Mouse (Mus musculus) midbrain, embryonic 14.5 days (tissue): ENCODE results near the gene Uvssa. TPM values are rescaled to one million over a fixed set of nuclear protein-coding genes. Genes with fewer than 3 reads are reported as not detected.
A peak's percentile ranks its signal among the peaks of the same experiment; 100 is the strongest.

ENCODE experiments used
- ATAC-seq: fragments of 200-750 bp; cut with Nextera tagmentation; 2 replicates; pipeline ENCODE4 v1.8.0; 2017; ENCODE audit warnings: moderate number of reproducible peaks, moderate library complexity; ENCODE audit not compliant: low FRiP score, low TSS enrichment
- DNase-seq: peaks from one replicate; pipeline ENCODE4 v3.0.0-alpha.2; 2015
- H3K27ac ChIP-seq: fragments of 300-500 bp; sonication (generic); replicated peaks from 2 replicates; pipeline ENCODE4 v1.5.1; 2014; ENCODE audit warnings: mild to moderate bottlenecking, low read depth, low read length, moderate library complexity
- H3K27me3 ChIP-seq: fragments of 300-500 bp; sonication (generic); 2 replicates; pipeline ENCODE4 v1.6.1; 2014; ENCODE audit warnings: low read length, control low read depth, mixed read lengths; ENCODE audit not compliant: control insufficient read depth, insufficient read depth
- H3K36me3 ChIP-seq: fragments of 300-500 bp; sonication (generic); 2 replicates; pipeline ENCODE4 v1.6.1; 2014; ENCODE audit warnings: low read length, control low read depth; ENCODE audit not compliant: control insufficient read depth, insufficient read depth
- H3K4me1 ChIP-seq: fragments of 300-500 bp; sonication (generic); 2 replicates; pipeline ENCODE4 v1.6.1; 2014; ENCODE audit warnings: mild to moderate bottlenecking, antibody characterized with exemption, low read length, control low read depth; ENCODE audit not compliant: control insufficient read depth, insufficient read depth
- H3K4me2 ChIP-seq: fragments of 300-500 bp; sonication (generic); 2 replicates; pipeline ENCODE4 v1.6.1; 2014; ENCODE audit warnings: mild to moderate bottlenecking, low read length, moderate library complexity
- H3K4me3 ChIP-seq: fragments of 300-500 bp; sonication (generic); replicated peaks from 2 replicates; pipeline ENCODE4 v1.5.1; 2014; ENCODE audit warnings: low read depth, low read length
- H3K9ac ChIP-seq: fragments of 300-500 bp; sonication (generic); replicated peaks from 2 replicates; pipeline ENCODE4 v1.6.1; 2014; ENCODE audit warnings: mild to moderate bottlenecking, low read length, moderate library complexity
- H3K9me3 ChIP-seq: fragments of 300-500 bp; sonication (generic); 2 replicates; pipeline ENCODE4 v1.6.1; 2016; ENCODE audit warnings: low read length, control low read depth, mixed read lengths; ENCODE audit not compliant: control insufficient read depth
- WGBS: fragments of 180-500 bp; shearing (Covaris S2); extraction: QIAGEN DNeasy Blood & Tissue Kit; methylation state at CpG from one replicate; pipeline ENCODE4 v1.1.7; 2014; 5-methylcytosine and 5-hydroxymethylcytosine counted together
- polyA plus RNA-seq: library from polyadenylated mRNA; unstranded; fragments of >200 nt; fragmentation: Nextera tagmentation; extraction: Ambion mirVana; gene quantifications from 2 replicates; pipeline ENCODE4 v1.2.1, GENCODE M21; 2014

Uvssa gene
- polyA plus RNA-seq, 1 experiment from 2014 or later = 8.4 TPM

GRCm38 (mm10) chr5:33358467-33358866 lies 19.9 kb upstream of the Uvssa start:
- ATAC-seq = no peak
- H3K9me3 ChIP-seq = no peaks in the 10 kb centered on the region
- H3K27ac ChIP-seq = no peak overlapping the region
- no peak overlapping the region for H3K4me3 ChIP-seq
- no peaks in the 10 kb centered on the region for H3K27me3 ChIP-seq
- DNase-seq = no peak
- H3K4me2 ChIP-seq = no peak overlapping the region
- no peak overlapping the region for H3K9ac ChIP-seq
- 97% methylated on average over 4 of the region's 4 CpGs for WGBS
- H3K36me3 ChIP-seq = peaks cover 36% of the 10 kb centered on the region
- H3K4me1 ChIP-seq = no peaks in the 10 kb centered on the region

- Histone ChIP-seq H3K27ac (no peak overlapping the region), H3K4me2 (no peak overlapping the region), H3K4me3 (no peak overlapping the region), H3K27me3 (no peaks in the 10 kb centered on the region), H3K36me3 (peaks cover 79% of the 10 kb centered on the region), H3K9ac (no peak overlapping the region), H3K4me1 (no peaks in the 10 kb centered on the region), H3K9me3 (no peaks in the 10 kb centered on the region)
- ATAC-seq = no peak
- DNase-seq = no peak
- WGBS = 94% methylated on average over 5 of the region's 5 CpGs
These were observed 15.1 kb upstream of the Uvssa start for GRCm38 (mm10) chr5:33363263-33363662.

- ATAC-seq (no peak), DNase-seq (no peak)
- H3K27me3 ChIP-seq = no peaks in the 10 kb centered on the region
- no peaks in the 10 kb centered on the region for H3K9me3 ChIP-seq
- H3K4me2 ChIP-seq = no peak overlapping the region
- H3K36me3 ChIP-seq = peaks cover 95% of the 10 kb centered on the region
- 95% methylated on average over 4 of the region's 4 CpGs for WGBS
- no peak overlapping the region for H3K4me3 ChIP-seq
- H3K27ac ChIP-seq = no peak overlapping the region
- no peak overlapping the region for H3K9ac ChIP-seq
- H3K4me1 ChIP-seq = no peaks in the 10 kb centered on the region
These were observed 9.7 kb upstream of the Uvssa start for GRCm38 (mm10) chr5:33368651-33369050.

GRCm38 (mm10) chr5:33371137-33371536 lies 7.2 kb upstream of the Uvssa start:
- no peak overlapping the region for H3K4me2 ChIP-seq
- no peak for ATAC-seq
- peaks cover 82% of the 10 kb centered on the region for H3K36me3 ChIP-seq

GRCm38 (mm10) chr5:33371668-33372067 lies 6.7 kb upstream of the Uvssa start:
- ATAC-seq (no peak), DNase-seq (no peak)
- Histone ChIP-seq H3K27me3 (no peaks in the 10 kb centered on the region), H3K4me3 (no peak overlapping the region), H3K36me3 (peaks cover 77% of the 10 kb centered on the region), H3K27ac (no peak overlapping the region), H3K9me3 (no peaks in the 10 kb centered on the region), H3K9ac (no peak overlapping the region), H3K4me2 (no peak overlapping the region), H3K4me1 (no peaks in the 10 kb centered on the region)
- 92% methylated on average over 4 of the region's 4 CpGs for WGBS

More at GRCm38 (mm10) chr5:33371137-33371536, 7.2 kb upstream of the Uvssa start:
- Histone ChIP-seq H3K27me3 (no peaks in the 10 kb centered on the region), H3K27ac (no peak overlapping the region), H3K9me3 (no peaks in the 10 kb centered on the region), H3K4me3 (no peak overlapping the region), H3K9ac (no peak overlapping the region), H3K4me1 (no peaks in the 10 kb centered on the region)
- DNase-seq = peak; percentile 68

- peaks cover under 1% of the 10 kb centered on the region; the same call in 1 of the 2 replicates for H3K4me1 ChIP-seq
- ATAC-seq = no peak
- H3K27me3 ChIP-seq = no peaks in the 10 kb centered on the region
- 74% methylated on average over 18 of the region's 18 CpGs for WGBS
- no peak overlapping the region for H3K4me2 ChIP-seq
- H3K36me3 ChIP-seq = peaks cover 69% of the 10 kb centered on the region
- H3K4me3 ChIP-seq = no peak overlapping the region
- no peak overlapping the region for H3K27ac ChIP-seq
- DNase-seq = no peak
- no peaks in the 10 kb centered on the region for H3K9me3 ChIP-seq
- no peak overlapping the region for H3K9ac ChIP-seq
These were observed 5.9 kb upstream of the Uvssa start for GRCm38 (mm10) chr5:33372331-33373038.

- H3K4me1 ChIP-seq = peaks cover 9% of the 10 kb centered on the region
- no peak overlapping the region; the same call in 1 of the 2 replicates for H3K9ac ChIP-seq
- ATAC-seq (no peak), DNase-seq (no peak)
- no peaks in the 10 kb centered on the region for H3K9me3 ChIP-seq
- no peak overlapping the region for H3K4me3 ChIP-seq
- H3K27me3 ChIP-seq = no peaks in the 10 kb centered on the region
- peaks cover 37% of the 10 kb centered on the region for H3K36me3 ChIP-seq
- H3K4me2 ChIP-seq = peak overlapping the region; percentile 93
- H3K27ac ChIP-seq = peak overlapping the region; percentile 94; the same call in 1 of the 2 replicates
- WGBS = 66% methylated on average over 6 of the region's 6 CpGs
These were observed 1.2 kb upstream of the Uvssa start for GRCm38 (mm10) chr5:33377176-33377575.

- peak overlapping the region; percentile 93 for H3K4me2 ChIP-seq
- H3K27me3 ChIP-seq = no peaks in the 10 kb centered on the region
- H3K27ac ChIP-seq = peak overlapping the region; percentile 94
- peak overlapping the region; percentile 56 for H3K4me3 ChIP-seq
- WGBS = 2% methylated on average over 21 of the region's 21 CpGs
- peaks cover 9% of the 10 kb centered on the region for H3K4me1 ChIP-seq
- peak; percentile 59 for DNase-seq
- no peaks in the 10 kb centered on the region for H3K9me3 ChIP-seq
- ATAC-seq = peak; percentile 53
- peak overlapping the region; percentile 60 for H3K9ac ChIP-seq
- peaks cover 33% of the 10 kb centered on the region for H3K36me3 ChIP-seq
These were observed 498 bp upstream of the Uvssa start for GRCm38 (mm10) chr5:33377801-33378301.

- peaks cover 38% of the 10 kb centered on the region for H3K36me3 ChIP-seq
- no peak overlapping the region for H3K4me2 ChIP-seq
- H3K9ac ChIP-seq = no peak overlapping the region
- no peaks in the 10 kb centered on the region for H3K9me3 ChIP-seq
- no peaks in the 10 kb centered on the region for H3K4me1 ChIP-seq
- no peak overlapping the region for H3K4me3 ChIP-seq
- ATAC-seq (no peak), DNase-seq (no peak)
- no peaks in the 10 kb centered on the region for H3K27me3 ChIP-seq
- WGBS = 81% methylated on average over 11 of the region's 11 CpGs
- no peak overlapping the region for H3K27ac ChIP-seq
These were observed 9.2 kb downstream of the Uvssa start for GRCm38 (mm10) chr5:33387550-33387949.
